Mouse (Mus musculus): ENCODE data around the gene Tmem182. TPM values are rescaled to one million over a fixed set of nuclear protein-coding genes. Genes with fewer than 3 reads are reported as not detected.
A peak's percentile ranks its signal among the peaks of the same experiment; 100 is the strongest.

Tmem182 gene
- total and polyA plus RNA-seq, 3 experiments = 0.11 TPM; not detected in 2

- Histone ChIP-seq H3K27me3 (ENCODE audit: insufficient read depth, low read length) (no peaks in the 10 kb centered on the region), H3K4me1 (ENCODE audit: insufficient read depth, low read depth, low read length) (no peaks in the 10 kb centered on the region), H3K4me3 (ENCODE audit: low read depth, low read length) (no peak overlapping the region), H3K36me3 (replicated peaks) (no peaks in the 10 kb centered on the region), H3K9me3 (replicated peaks) (no peaks in the 10 kb centered on the region)
- ATAC-seq (ENCODE audit: extremely low read depth, insufficient number of reproducible peaks, low FRiP score, poor library complexity, severe bottlenecking) (peak; percentile 28; the same call in 1 of the 2 replicates), DNase-seq (ENCODE audit: low spot score) (peak; percentile 8)
- TF ChIP-seq POLR2AphosphoS5 (IDR thresholded peaks at IDR 0.05; ENCODE audit: insufficient replicate concordance, low read depth, low read length) = no peak
- TF ChIP-seq GATA1 (IDR thresholded peaks at IDR 0.05; ENCODE audit: borderline replicate concordance, low read length) = no peak
- TF ChIP-seq TAL1 (conservative IDR thresholded peaks at IDR 0.05; ENCODE audit: low read depth, low read length) = no peak
- no peak for TF ChIP-seq GATA2 (IDR thresholded peaks at IDR 0.05; ENCODE audit: borderline replicate concordance, low read depth, low read length)
- peak; percentile 83 for TF ChIP-seq CTCF (IDR thresholded peaks at IDR 0.05; ENCODE audit: low read depth, low read length)
These were observed 39.2 kb downstream of the Tmem182 start for GRCm38 (mm10) chr1:40844616-40845015.

- H3K4me1 ChIP-seq (ENCODE audit: insufficient read depth, low read depth, low read length) = no peaks in the 10 kb centered on the region
- no peaks in the 10 kb centered on the region for H3K9me3 ChIP-seq (replicated peaks)
- ATAC-seq (ENCODE audit: extremely low read depth, insufficient number of reproducible peaks, low FRiP score, poor library complexity, severe bottlenecking) = no peak
- H3K4me3 ChIP-seq (ENCODE audit: low read depth, low read length) = no peak overlapping the region
- DNase-seq (ENCODE audit: low spot score) = no peak
- no peaks in the 10 kb centered on the region for H3K27me3 ChIP-seq (ENCODE audit: insufficient read depth, low read length)
- H3K36me3 ChIP-seq (replicated peaks) = no peaks in the 10 kb centered on the region
- no peak for TF ChIP-seq TAL1 (conservative IDR thresholded peaks at IDR 0.05; ENCODE audit: low read depth, low read length)
- no peak for TF ChIP-seq POLR2AphosphoS5 (IDR thresholded peaks at IDR 0.05; ENCODE audit: insufficient replicate concordance, low read depth, low read length)
- TF ChIP-seq GATA2 (IDR thresholded peaks at IDR 0.05; ENCODE audit: borderline replicate concordance, low read depth, low read length) = no peak
- TF ChIP-seq GATA1 (IDR thresholded peaks at IDR 0.05; ENCODE audit: borderline replicate concordance, low read length) = no peak
- no peak for TF ChIP-seq CTCF (IDR thresholded peaks at IDR 0.05; ENCODE audit: low read depth, low read length)
These were observed 42.0 kb downstream of the Tmem182 start for GRCm38 (mm10) chr1:40847196-40847938.

DNA sequence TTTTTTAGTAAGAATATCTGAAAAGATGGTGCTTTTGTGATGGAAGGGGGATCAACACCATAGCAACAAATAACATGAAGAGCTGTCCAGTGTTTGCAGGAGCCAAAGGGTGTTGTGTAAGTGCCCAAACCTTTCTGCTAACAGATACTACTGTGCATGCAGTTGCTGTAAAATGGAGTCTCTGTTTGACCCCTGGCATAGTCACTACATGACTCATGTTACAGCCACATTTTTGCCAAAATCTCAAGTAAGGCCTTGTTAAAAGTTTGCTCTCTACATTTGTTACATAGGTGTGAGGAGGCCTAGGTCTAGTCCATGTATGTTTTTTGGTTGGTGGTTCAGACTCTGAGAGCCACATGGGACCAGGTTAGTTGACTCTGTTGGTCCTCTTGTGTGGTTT is 45.9 kb downstream of the Tmem182 start:
- H3K9me3 ChIP-seq (replicated peaks) = no peaks in the 10 kb centered on the region
- H3K27me3 ChIP-seq (ENCODE audit: insufficient read depth, low read length) = no peaks in the 10 kb centered on the region
- no peak for TF ChIP-seq CTCF (IDR thresholded peaks at IDR 0.05; ENCODE audit: low read depth, low read length)
- TF ChIP-seq GATA1 (IDR thresholded peaks at IDR 0.05; ENCODE audit: borderline replicate concordance, low read length) = no peak
- no peak for TF ChIP-seq TAL1 (conservative IDR thresholded peaks at IDR 0.05; ENCODE audit: low read depth, low read length)
- TF ChIP-seq GATA2 (IDR thresholded peaks at IDR 0.05; ENCODE audit: borderline replicate concordance, low read depth, low read length) = no peak
- TF ChIP-seq POLR2AphosphoS5 (IDR thresholded peaks at IDR 0.05; ENCODE audit: insufficient replicate concordance, low read depth, low read length) = no peak
- ATAC-seq (ENCODE audit: extremely low read depth, insufficient number of reproducible peaks, low FRiP score, poor library complexity, severe bottlenecking) (no peak), DNase-seq (ENCODE audit: low spot score) (no peak)
- H3K4me3 ChIP-seq (ENCODE audit: low read depth, low read length) = no peak overlapping the region
- H3K4me1 ChIP-seq (ENCODE audit: insufficient read depth, low read depth, low read length) = no peaks in the 10 kb centered on the region
- H3K36me3 ChIP-seq (replicated peaks) = no peaks in the 10 kb centered on the region

DNA sequence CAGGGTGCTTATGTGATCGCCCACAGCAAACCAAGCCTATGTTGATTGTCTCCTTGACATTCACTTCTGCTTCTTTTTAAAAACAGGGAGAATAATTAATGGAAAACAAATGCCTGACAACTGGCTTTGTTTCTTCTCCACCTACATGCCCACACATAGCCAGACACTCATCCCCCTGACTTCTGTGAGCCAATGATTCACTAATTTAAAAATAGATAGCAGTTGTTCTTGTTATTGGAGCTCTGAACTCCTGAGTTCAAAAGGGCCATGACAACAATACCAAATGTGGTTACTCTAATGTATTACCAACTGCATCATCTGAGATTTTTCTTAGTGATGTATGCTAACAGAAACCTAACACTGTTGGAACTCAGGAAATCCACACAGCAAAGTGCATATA is 49.9 kb downstream of the Tmem182 start:
- Histone ChIP-seq H3K27me3 (ENCODE audit: insufficient read depth, low read length) (no peaks in the 10 kb centered on the region), H3K4me3 (ENCODE audit: low read depth, low read length) (no peak overlapping the region), H3K36me3 (replicated peaks) (no peaks in the 10 kb centered on the region), H3K9me3 (replicated peaks) (no peaks in the 10 kb centered on the region), H3K4me1 (ENCODE audit: insufficient read depth, low read depth, low read length) (no peaks in the 10 kb centered on the region)
- no peak for TF ChIP-seq GATA1 (IDR thresholded peaks at IDR 0.05; ENCODE audit: borderline replicate concordance, low read length)
- no peak for ATAC-seq (ENCODE audit: extremely low read depth, insufficient number of reproducible peaks, low FRiP score, poor library complexity, severe bottlenecking)
- no peak for DNase-seq (ENCODE audit: low spot score)

- Histone ChIP-seq H3K36me3 (replicated peaks) (no peaks in the 10 kb centered on the region), H3K4me3 (ENCODE audit: low read depth, low read length) (no peak overlapping the region), H3K4me1 (ENCODE audit: insufficient read depth, low read depth, low read length) (no peaks in the 10 kb centered on the region), H3K9me3 (replicated peaks) (no peaks in the 10 kb centered on the region), H3K27me3 (ENCODE audit: insufficient read depth, low read length) (no peaks in the 10 kb centered on the region)
- no peak for ATAC-seq (ENCODE audit: extremely low read depth, insufficient number of reproducible peaks, low FRiP score, poor library complexity, severe bottlenecking)
- TF ChIP-seq GATA2 (IDR thresholded peaks at IDR 0.05; ENCODE audit: borderline replicate concordance, low read depth, low read length) (no peak), GATA1 (IDR thresholded peaks at IDR 0.05; ENCODE audit: borderline replicate concordance, low read length) (no peak), CTCF (IDR thresholded peaks at IDR 0.05; ENCODE audit: low read depth, low read length) (no peak), TAL1 (conservative IDR thresholded peaks at IDR 0.05; ENCODE audit: low read depth, low read length) (no peak), POLR2AphosphoS5 (IDR thresholded peaks at IDR 0.05; ENCODE audit: insufficient replicate concordance, low read depth, low read length) (no peak)
- DNase-seq (ENCODE audit: low spot score) = no peak
These were observed 51.6 kb downstream of the Tmem182 start for GRCm38 (mm10) chr1:40856846-40857636.

GRCm38 (mm10) chr1:40865043-40865442 is 59.6 kb downstream of the Tmem182 start:
- no peaks in the 10 kb centered on the region for H3K9me3 ChIP-seq (replicated peaks)
- no peak for DNase-seq (ENCODE audit: low spot score)

More at GRCm38 (mm10) chr1:40865043-40865442, 59.6 kb downstream of the Tmem182 start:
- no peaks in the 10 kb centered on the region for H3K4me1 ChIP-seq (ENCODE audit: insufficient read depth, low read depth, low read length)
- H3K36me3 ChIP-seq (replicated peaks) = no peaks in the 10 kb centered on the region
- no peak for TF ChIP-seq POLR2AphosphoS5 (IDR thresholded peaks at IDR 0.05; ENCODE audit: insufficient replicate concordance, low read depth, low read length)
- TF ChIP-seq GATA2 (IDR thresholded peaks at IDR 0.05; ENCODE audit: borderline replicate concordance, low read depth, low read length) = no peak
- no peak for TF ChIP-seq CTCF (IDR thresholded peaks at IDR 0.05; ENCODE audit: low read depth, low read length)
- no peak for TF ChIP-seq TAL1 (conservative IDR thresholded peaks at IDR 0.05; ENCODE audit: low read depth, low read length)
- no peak for TF ChIP-seq GATA1 (IDR thresholded peaks at IDR 0.05; ENCODE audit: borderline replicate concordance, low read length)
- H3K4me3 ChIP-seq (ENCODE audit: low read depth, low read length) = no peak overlapping the region
- no peak for ATAC-seq (ENCODE audit: extremely low read depth, insufficient number of reproducible peaks, low FRiP score, poor library complexity, severe bottlenecking)
- no peaks in the 10 kb centered on the region for H3K27me3 ChIP-seq (ENCODE audit: insufficient read depth, low read length)
